Mouse (Mus musculus) E14TG2a.4 (cell line): Measurements from ENCODE around the gene Kif16b.

Experiments used
- H3K27me3 ChIP-seq: 2 replicates; pipeline ENCODE4 v1.6.1; 2014; ENCODE audit warnings: low read length, control low read depth; ENCODE audit not compliant: insufficient read depth
- H3K36me3 ChIP-seq: 2 replicates; pipeline ENCODE4 v1.6.1; 2014; ENCODE audit warnings: low read length, control low read depth; ENCODE audit not compliant: insufficient read depth
- H3K4me1 ChIP-seq: replicated peaks from 2 replicates; pipeline ENCODE4 v1.6.1; 2014; ENCODE audit warnings: low read depth, low read length, control low read depth
- H3K4me3 ChIP-seq: replicated peaks from 2 replicates; pipeline ENCODE4 v1.5.1; 2014; ENCODE audit warnings: mild to moderate bottlenecking, low read length
- H3K9me3 ChIP-seq: 2 replicates; pipeline ENCODE4 v1.6.1; 2014; ENCODE audit warnings: low read length, control low read depth
- CTCF ChIP-seq: conservative IDR thresholded peaks from 2 replicates; pipeline ENCODE4 v1.5.1; 2014; ENCODE audit warnings: low read length
- NANOG ChIP-seq: IDR thresholded peaks from 2 replicates; pipeline ENCODE4 v1.6.1; 2014; ENCODE audit warnings: borderline replicate concordance, low read length, mixed read lengths
- POU5F1 ChIP-seq: IDR thresholded peaks from 2 replicates; pipeline ENCODE4 v1.6.1; 2014; ENCODE audit warnings: low read length, borderline replicate concordance

The Kif16b gene

GRCm38 (mm10) chr2:142633996-142634559 lies 267.3 kb downstream of the Kif16b start:
- no peaks in the 10 kb centered on the region for H3K9me3 ChIP-seq
- H3K27me3 ChIP-seq = no peaks in the 10 kb centered on the region
- no peaks in the 10 kb centered on the region for H3K36me3 ChIP-seq
- peaks cover 7% of the 10 kb centered on the region; the same call in 1 of the 2 replicates for H3K4me1 ChIP-seq
- no peak overlapping the region for H3K4me3 ChIP-seq
- TF ChIP-seq CTCF (no peak), NANOG (no peak), POU5F1 (no peak)

GRCm38 (mm10) chr2:142629523-142630312 lies 271.6 kb downstream of the Kif16b start:
- H3K9me3 ChIP-seq = no peaks in the 10 kb centered on the region
- no peaks in the 10 kb centered on the region for H3K36me3 ChIP-seq
- no peaks in the 10 kb centered on the region for H3K27me3 ChIP-seq
- H3K4me3 ChIP-seq = no peak overlapping the region
- H3K4me1 ChIP-seq = no peaks in the 10 kb centered on the region
- no peak for TF ChIP-seq POU5F1
- TF ChIP-seq NANOG = no peak
- TF ChIP-seq CTCF = no peak

- no peaks in the 10 kb centered on the region for H3K4me1 ChIP-seq
- H3K36me3 ChIP-seq = no peaks in the 10 kb centered on the region
- no peaks in the 10 kb centered on the region for H3K9me3 ChIP-seq
- no peak overlapping the region for H3K4me3 ChIP-seq
- no peaks in the 10 kb centered on the region for H3K27me3 ChIP-seq
- TF ChIP-seq POU5F1 (no peak), NANOG (no peak), CTCF (no peak)
Observed at GRCm38 (mm10) chr2:142625756-142626155, 275.6 kb downstream of the Kif16b start.

- no peak for TF ChIP-seq POU5F1
- TF ChIP-seq CTCF = no peak
- no peak for TF ChIP-seq NANOG
- Histone ChIP-seq H3K27me3 (no peaks in the 10 kb centered on the region), H3K4me3 (no peak overlapping the region), H3K4me1 (no peaks in the 10 kb centered on the region), H3K36me3 (no peaks in the 10 kb centered on the region), H3K9me3 (no peaks in the 10 kb centered on the region)
Observed at GRCm38 (mm10) chr2:142625101-142625500, 276.2 kb downstream of the Kif16b start.

- Histone ChIP-seq H3K4me1 (no peaks in the 10 kb centered on the region), H3K9me3 (no peaks in the 10 kb centered on the region), H3K4me3 (no peak overlapping the region), H3K36me3 (0 out of 2 replicates have a peak, but pooled peaks cover 3% of the 10 kb centered on the region), H3K27me3 (no peaks in the 10 kb centered on the region)
- TF ChIP-seq NANOG = no peak
- no peak for TF ChIP-seq CTCF
- no peak for TF ChIP-seq POU5F1
Observed at GRCm38 (mm10) chr2:142624254-142624653, 277.1 kb downstream of the Kif16b start.

GRCm38 (mm10) chr2:142621152-142621551 lies 280.2 kb downstream of the Kif16b start:
- TF ChIP-seq POU5F1 = no peak
- TF ChIP-seq NANOG = no peak
- TF ChIP-seq CTCF = no peak
- Histone ChIP-seq H3K36me3 (0 out of 2 replicates have a peak, but pooled peaks cover 3% of the 10 kb centered on the region), H3K4me3 (no peak overlapping the region), H3K27me3 (no peaks in the 10 kb centered on the region), H3K4me1 (no peaks in the 10 kb centered on the region), H3K9me3 (no peaks in the 10 kb centered on the region)

- no peak overlapping the region for H3K4me3 ChIP-seq
- H3K27me3 ChIP-seq = no peaks in the 10 kb centered on the region
- no peaks in the 10 kb centered on the region for H3K9me3 ChIP-seq
- no peak for TF ChIP-seq CTCF
- no peak for TF ChIP-seq POU5F1
- no peak for TF ChIP-seq NANOG
- H3K36me3 ChIP-seq = 0 out of 2 replicates have a peak, but pooled peaks cover 3% of the 10 kb centered on the region
- no peaks in the 10 kb centered on the region for H3K4me1 ChIP-seq
Observed at GRCm38 (mm10) chr2:142619926-142620325, 281.4 kb downstream of the Kif16b start.

GRCm38 (mm10) chr2:142614535-142614934 lies 286.8 kb downstream of the Kif16b start:
- no peaks in the 10 kb centered on the region for H3K9me3 ChIP-seq
- no peaks in the 10 kb centered on the region for H3K27me3 ChIP-seq
- no peak for TF ChIP-seq CTCF
- no peak for TF ChIP-seq NANOG
- no peak for TF ChIP-seq POU5F1
- no peak overlapping the region for H3K4me3 ChIP-seq
- 0 out of 2 replicates have a peak, but pooled peaks cover 3% of the 10 kb centered on the region for H3K36me3 ChIP-seq
- 0 out of 2 replicates have a peak, but pooled peaks cover 3% of the 10 kb centered on the region for H3K4me1 ChIP-seq
